Mouse (Mus musculus): ENCODE data around the gene Trim9. TPM values are rescaled to one million over a fixed set of nuclear protein-coding genes. Genes with fewer than 3 reads are reported as not detected.

The Trim9 gene
- total RNA-seq, 2 experiments from 2014 or later: not detected

DNA sequence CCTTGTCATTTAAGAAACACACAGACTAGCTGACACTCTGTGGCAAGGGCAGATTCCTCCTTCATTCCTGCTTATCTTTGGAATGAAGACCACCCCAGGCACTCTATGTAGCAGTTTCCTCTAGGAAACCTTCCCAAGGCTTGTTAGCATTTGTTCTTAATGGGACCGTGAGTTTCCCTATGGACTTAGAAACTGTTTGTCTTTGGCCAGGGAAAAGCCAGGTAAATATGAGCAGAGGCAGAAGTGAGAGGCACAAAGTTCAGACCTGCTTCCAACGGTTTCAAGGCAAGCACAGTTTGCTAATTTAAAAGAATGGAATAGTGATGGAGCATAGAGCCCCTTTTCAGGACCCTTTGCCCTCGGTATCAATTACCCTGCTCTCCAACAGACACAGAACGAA, 124.1 kb downstream of the Trim9 start:
- no peak for ATAC-seq (replicated peaks; ENCODE audit: low FRiP score, poor library complexity, severe bottlenecking)

- no peak for ATAC-seq (replicated peaks; ENCODE audit: low FRiP score, poor library complexity, severe bottlenecking)
Observed at GRCm38 (mm10) chr12:70221425-70221824, 126.0 kb downstream of the Trim9 start.

DNA sequence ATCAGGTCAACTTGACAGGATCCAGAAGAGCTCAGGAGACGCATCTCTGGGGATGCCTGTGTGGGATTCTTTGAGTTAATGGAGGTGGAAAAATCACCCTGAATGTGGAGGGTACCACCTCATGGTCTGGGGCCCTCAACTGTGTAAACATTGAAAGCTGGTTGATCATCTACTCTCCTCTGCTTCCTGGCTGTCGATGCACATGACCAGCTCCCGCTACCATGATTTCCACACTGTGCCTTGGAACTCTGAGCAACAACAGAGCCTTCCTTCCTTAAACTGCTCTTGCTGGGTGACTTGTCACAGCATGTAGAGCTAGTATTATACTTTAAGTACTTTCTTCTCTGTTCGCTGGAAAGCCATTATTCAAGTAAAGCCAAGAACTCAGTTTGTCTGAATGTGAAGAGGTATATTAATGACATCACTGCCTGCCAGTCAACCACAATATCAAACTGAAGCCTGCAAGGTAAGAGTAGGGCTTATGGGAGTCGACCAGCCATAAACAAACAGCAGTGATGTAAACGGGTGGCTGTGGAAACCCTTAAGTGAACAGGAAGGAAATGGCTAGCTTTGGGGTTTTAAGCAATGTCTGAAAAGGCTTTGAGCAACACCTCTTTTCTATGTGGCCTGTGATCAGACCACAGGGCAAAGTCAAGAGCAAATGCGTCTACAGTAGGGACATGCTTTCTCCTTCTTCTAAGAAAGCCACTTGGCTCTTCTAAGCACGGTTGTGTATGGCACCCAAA, 128.4 kb downstream of the Trim9 start:
- ATAC-seq (replicated peaks; ENCODE audit: low FRiP score, poor library complexity, severe bottlenecking): no peak

GRCm38 (mm10) chr12:70216229-70216800, 131.1 kb downstream of the Trim9 start:
- ATAC-seq (replicated peaks; ENCODE audit: low FRiP score, poor library complexity, severe bottlenecking): no peak

DNA sequence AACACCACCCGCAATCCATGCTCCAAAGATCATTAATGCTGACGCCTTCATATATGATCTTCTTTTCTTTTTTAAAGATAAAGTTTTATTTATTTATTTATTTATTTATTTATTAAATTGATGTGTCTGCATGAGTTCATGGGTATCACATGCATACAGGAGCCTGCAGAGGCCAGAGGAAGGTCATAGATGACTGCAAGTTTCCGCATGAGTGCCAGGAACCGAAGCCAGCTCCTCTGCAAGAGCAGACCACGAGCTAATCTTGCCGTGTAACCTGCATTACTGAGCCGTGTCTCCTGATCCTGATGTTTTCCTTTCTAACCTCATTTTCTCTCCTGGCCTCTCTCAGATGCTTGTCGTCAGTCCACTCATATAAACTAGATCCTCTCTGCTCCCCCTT, 133.1 kb downstream of the Trim9 start:
- no peak for ATAC-seq (replicated peaks; ENCODE audit: low FRiP score, poor library complexity, severe bottlenecking)

DNA sequence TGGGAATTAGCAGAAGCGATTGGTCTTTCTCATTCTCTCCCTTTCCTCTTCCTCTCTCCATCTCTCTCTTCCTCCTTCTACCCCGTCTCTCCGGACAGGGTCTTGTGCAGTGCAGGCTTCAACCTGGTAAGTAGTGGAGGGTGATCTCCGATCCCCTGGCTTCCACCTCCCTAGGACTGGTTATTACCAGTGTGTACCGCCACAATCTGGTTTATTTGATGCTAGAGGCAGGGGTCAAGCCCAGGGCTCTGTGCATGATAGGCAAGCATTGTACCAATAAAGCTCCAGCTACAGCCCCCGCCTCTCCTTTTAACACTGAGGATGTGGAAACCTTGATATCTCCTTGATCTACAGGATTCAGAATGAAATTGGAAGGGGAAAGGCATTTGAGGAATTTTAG, 133.8 kb downstream of the Trim9 start:
- no peak for ATAC-seq (replicated peaks; ENCODE audit: low FRiP score, poor library complexity, severe bottlenecking)

- ATAC-seq (replicated peaks; ENCODE audit: low FRiP score, poor library complexity, severe bottlenecking): no peak
Observed at GRCm38 (mm10) chr12:70212501-70212900, 134.9 kb downstream of the Trim9 start.

DNA sequence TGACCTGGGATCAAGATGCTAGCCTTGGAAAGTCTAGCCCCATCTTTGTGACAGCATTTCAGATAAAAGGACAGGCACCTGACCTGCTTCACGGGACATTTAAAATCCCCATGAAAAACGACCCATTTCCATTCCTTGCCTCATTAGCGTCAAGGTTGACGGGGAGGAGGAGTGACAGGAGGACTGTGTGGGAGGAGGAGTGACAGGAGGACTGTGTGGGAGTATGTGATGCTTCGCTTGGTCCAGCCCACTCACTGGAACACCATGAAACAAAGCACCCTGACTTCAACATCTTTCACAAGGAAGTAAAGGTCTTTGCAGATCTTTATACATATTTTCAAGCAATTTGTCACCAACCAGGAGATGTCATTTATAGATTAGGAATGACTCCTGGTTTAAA, 139.2 kb downstream of the Trim9 start:
- ATAC-seq (replicated peaks; ENCODE audit: low FRiP score, poor library complexity, severe bottlenecking): no peak

- no peak for ATAC-seq (replicated peaks; ENCODE audit: low FRiP score, poor library complexity, severe bottlenecking)
Observed at GRCm38 (mm10) chr12:70204433-70204832, 143.0 kb downstream of the Trim9 start.

- no peak for ATAC-seq (replicated peaks; ENCODE audit: low FRiP score, poor library complexity, severe bottlenecking)
Observed at GRCm38 (mm10) chr12:70201926-70202529, 145.4 kb downstream of the Trim9 start.

- ATAC-seq (replicated peaks; ENCODE audit: low FRiP score, poor library complexity, severe bottlenecking): no peak
Observed at GRCm38 (mm10) chr12:70196341-70196740, 151.1 kb downstream of the Trim9 start.

- no peak for ATAC-seq (replicated peaks; ENCODE audit: low FRiP score, poor library complexity, severe bottlenecking)
Observed at GRCm38 (mm10) chr12:70195426-70195825, 152.0 kb downstream of the Trim9 start.

Other genes starting within 250 kb of the Trim9 start
- 16.2 and 36.0 TPM in 2 replicates for gene Nin, start 233.9 kb downstream of the Trim9 start, total RNA-seq (2015; ENCODE audit: low replicate concordance)
- gene Nin, start 233.9 kb downstream of the Trim9 start, total RNA-seq (2017; ENCODE audit: low replicate concordance): 22.6 and 30.4 TPM in 2 replicates
- not detected in 2 replicates for gene Abhd12b, start 193.5 kb downstream of the Trim9 start, total RNA-seq (2015; ENCODE audit: low replicate concordance)
- not detected in 2 replicates for gene Abhd12b, start 193.5 kb downstream of the Trim9 start, total RNA-seq (2017; ENCODE audit: low replicate concordance)
- gene Pygl, start 116.1 kb downstream of the Trim9 start, total RNA-seq (2015; ENCODE audit: low replicate concordance): 20.5 and 22.2 TPM in 2 replicates
- 29.8 and 31.7 TPM in 2 replicates for gene Pygl, start 116.1 kb downstream of the Trim9 start, total RNA-seq (2017; ENCODE audit: low replicate concordance)
- gene Tmx1, start 105.5 kb upstream of the Trim9 start, total RNA-seq (2015; ENCODE audit: low replicate concordance): 145 and 206 TPM in 2 replicates
- 230 and 329 TPM in 2 replicates for gene Tmx1, start 105.5 kb upstream of the Trim9 start, total RNA-seq (2017; ENCODE audit: low replicate concordance)

Data from erythroid progenitor cell, adult 5-6 weeks (primary cell).